In the genomic region with DNA sequence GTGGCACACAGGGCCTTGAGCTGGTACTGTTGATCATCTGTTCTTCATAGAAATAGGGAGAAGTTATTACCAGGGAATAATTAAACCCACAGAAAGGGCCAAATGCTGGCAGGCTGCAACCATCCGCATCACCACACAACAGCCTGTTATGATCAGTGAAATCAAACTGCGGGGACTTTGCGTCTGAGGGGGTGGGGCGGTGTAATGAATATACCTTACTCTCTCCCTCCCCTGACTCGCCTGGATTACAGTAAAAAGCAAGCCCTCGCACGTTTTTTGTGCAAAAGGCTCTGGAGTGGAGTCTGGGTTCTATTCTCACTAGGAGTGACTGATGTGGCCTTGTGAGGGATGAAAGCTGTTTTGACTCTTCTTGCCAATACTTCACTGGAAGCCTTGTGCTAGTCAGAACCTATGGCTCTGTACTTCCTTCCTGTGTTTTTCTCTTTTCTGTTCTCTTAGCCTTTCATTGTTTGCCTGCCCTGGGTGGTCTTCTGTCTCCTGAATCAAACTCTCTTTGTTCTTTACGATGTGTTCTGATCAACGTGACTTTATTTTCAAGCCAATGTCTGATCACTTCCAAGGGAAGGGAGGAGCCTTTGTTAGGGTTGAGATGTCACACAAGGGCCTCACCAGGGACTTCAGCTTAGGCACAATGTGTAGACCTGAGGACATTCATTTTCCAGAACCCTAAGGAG, we compare ENCODE assay signal across 9 mouse cellular contexts.
A peak's percentile ranks its signal among the peaks of the same experiment; 100 is the strongest.
DNase-seq lines count a peak whose midpoint lies in the region; ATAC-seq and TF ChIP-seq lines count a peak whose summit lies in the region.
"Had no signal": no experiment of that assay in that cellular context is flagged by ENCODE, and none has a peak within 500 bp of the region (broad histone marks: within the 10 kb centered on the region; RNA-seq: fewer than 3 reads in every experiment).

No protein-coding gene starts in this region.

- DNase-seq in heart, adult 8-10 months (ENCODE audit: low spot score) = no peak
- DNase-seq in right cerebral cortex, postnatal 4 days = peak; percentile 16
- no peak for DNase-seq in right cerebral cortex, adult 18-20 months
- peak; percentile 66 for DNase-seq in layer of hippocampus, adult 9-11 months
- DNase-seq in stomach, postnatal 0 days (ENCODE audit: low spot score) = no peak
- DNase-seq in gastrocnemius, postnatal 10 days = no peak
- DNase-seq: adrenal gland, postnatal 36 days had no signal

- peak overlapping the region; percentile 61 for H3K27ac ChIP-seq in heart, embryonic 15.5 days
- H3K27ac ChIP-seq in stomach, postnatal 0 days (replicated peaks) = peak overlapping the region; percentile 65

- no peak for TF ChIP-seq EP300 in stomach, postnatal 0 days (optimal IDR thresholded peaks at IDR 0.05)

- H3K9ac ChIP-seq in heart, embryonic 15.5 days = no peak overlapping the region
- H3K9ac ChIP-seq in stomach, postnatal 0 days (ENCODE audit: low read length) = no peak overlapping the region

- no peaks in the 10 kb centered on the region for H3K36me3 ChIP-seq in heart, embryonic 15.5 days
- H3K36me3 ChIP-seq in stomach, postnatal 0 days (ENCODE audit: control insufficient read depth, insufficient read depth, low read length) = no peaks in the 10 kb centered on the region

- H3K4me2 ChIP-seq in heart, embryonic 15.5 days = no peak overlapping the region
- no peak overlapping the region for H3K4me2 ChIP-seq in stomach, postnatal 0 days (replicated peaks; ENCODE audit: low read depth)

- peaks cover 34% of the 10 kb centered on the region for H3K4me1 ChIP-seq in heart, embryonic 15.5 days (replicated peaks)
- H3K4me1 ChIP-seq in stomach, postnatal 0 days (replicated peaks; ENCODE audit: control insufficient read depth, insufficient read depth) = 0 out of 2 replicates have a peak, but pooled peaks cover 6% of the 10 kb centered on the region

- no peak for ATAC-seq in heart, embryonic 15.5 days (replicated peaks; ENCODE audit: insufficient number of reproducible peaks, insufficient read depth, low FRiP score, low read depth)
- ATAC-seq in stomach, postnatal 0 days (ENCODE audit: low FRiP score, low TSS enrichment) = no peak
- ATAC-seq in monocyte, adult 5-6 weeks (replicated peaks; ENCODE audit: insufficient number of reproducible peaks, low FRiP score, low TSS enrichment, poor library complexity, severe bottlenecking) = no peak

- H3K9me3 ChIP-seq in heart, embryonic 15.5 days (replicated peaks) = no peaks in the 10 kb centered on the region
- H3K9me3 ChIP-seq in stomach, postnatal 0 days (ENCODE audit: control insufficient read depth, low read length) = no peaks in the 10 kb centered on the region

- TF ChIP-seq CTCF in stomach, postnatal 0 days (IDR thresholded peaks at IDR 0.05; ENCODE audit: low read depth) = no peak

- H3K27me3 ChIP-seq in heart, embryonic 15.5 days = no peaks in the 10 kb centered on the region
- H3K27me3 ChIP-seq in stomach, postnatal 0 days (ENCODE audit: control insufficient read depth, insufficient read depth, low read length) = no peaks in the 10 kb centered on the region

- no peak overlapping the region for H3K4me3 ChIP-seq in heart, embryonic 15.5 days
- no peak overlapping the region for H3K4me3 ChIP-seq in stomach, postnatal 0 days (ENCODE audit: low read depth, low read length)

- WGBS in heart, embryonic 15.5 days = 71% methylated on average over 9 of the region's 9 CpGs
- 26% methylated on average over 9 of the region's 9 CpGs for WGBS in stomach, postnatal 0 days

Comparison
In these comparisons a context has a peak if more than half of its experiments do, and no peak if none do; other contexts are left out.
1. DNase-seq: peak in right cerebral cortex, postnatal 4 days (single experiment) and layer of hippocampus, adult 9-11 months (single experiment); none in heart, adult 8-10 months (single experiment), right cerebral cortex, adult 18-20 months (single experiment), stomach, postnatal 0 days (single experiment) and gastrocnemius, postnatal 10 days (single experiment).